Mouse (Mus musculus): ENCODE measurements around the gene Golm1. TPM values are rescaled to one million over a fixed set of nuclear protein-coding genes. Genes with fewer than 3 reads are reported as not detected.
A peak's percentile ranks its signal among the peaks of the same experiment; 100 is the strongest.

Golm1 gene
- total RNA-seq, 1 experiment, result 93.8 TPM

DNA sequence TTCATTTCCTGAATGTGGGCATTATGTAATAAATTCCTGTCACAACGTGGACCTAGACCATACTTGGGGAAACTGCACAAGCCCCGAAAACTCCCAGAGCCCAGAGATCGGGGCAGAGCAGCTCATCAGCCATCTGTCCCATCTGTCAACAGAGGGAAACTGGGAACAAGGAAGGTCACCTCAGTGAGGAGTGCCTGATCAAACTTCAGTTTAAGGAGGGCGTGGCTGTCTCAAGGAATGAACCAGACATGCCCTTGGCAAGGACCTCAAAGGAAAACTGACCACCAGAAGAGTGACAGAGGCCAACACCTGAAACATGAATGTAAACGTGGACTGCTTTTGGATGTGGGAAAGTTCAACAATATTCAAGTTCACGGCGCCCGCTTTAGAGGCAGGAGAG lies 14.2 kb downstream of the Golm1 start:
- H3K27ac ChIP-seq (ENCODE audit: insufficient read depth, low read depth, low read length, poor library complexity, severe bottlenecking), result peak overlapping the region; percentile 27; the same call in 1 of the 2 replicates
- H3K9ac ChIP-seq (ENCODE audit: insufficient read depth, low read depth, low read length, poor library complexity, severe bottlenecking), result peak overlapping the region; percentile 25; the same call in 1 of the 2 replicates
- no peak for TF ChIP-seq HCFC1 (IDR thresholded peaks at IDR 0.05; ENCODE audit: borderline replicate concordance, insufficient read depth, low read length)
- TF ChIP-seq CHD2 (IDR thresholded peaks at IDR 0.05; ENCODE audit: low read depth, low read length), result no peak
- no peak for TF ChIP-seq MAFK (IDR thresholded peaks at IDR 0.05; ENCODE audit: insufficient read depth, low read depth, low read length)
- no peak for TF ChIP-seq ZC3H11A (IDR thresholded peaks at IDR 0.05; ENCODE audit: borderline replicate concordance, low read depth, low read length)
- no peak for TF ChIP-seq ZNF384 (IDR thresholded peaks at IDR 0.05; ENCODE audit: low read depth, low read length)
- H3K9me3 ChIP-seq (ENCODE audit: control insufficient read depth, insufficient read depth, low read depth, low read length), result no peaks in the 10 kb centered on the region
- peak overlapping the region in 1 of 2 experiments; percentile 3; a peak in 2 of 4 replicates for H3K4me3 ChIP-seq (ENCODE audit: insufficient read depth in 1 of 2, low read depth in 1 of 2, low read length in 2 of 2, poor library complexity in 1 of 2, severe bottlenecking in 1 of 2)
- peaks cover 25% of the 10 kb centered on the region for H3K36me3 ChIP-seq (ENCODE audit: control insufficient read depth, insufficient read depth, low read length, poor library complexity, severe bottlenecking)
- in situ Hi-C loops (cut with MboI; ENCODE audit: low sequenced_read_pairs in 2 of 2, unreplicated experiment in 2 of 2), result no loop called here
- peaks cover 22 to 33% of the 10 kb centered on the region in 2 experiments for H3K4me1 ChIP-seq (ENCODE audit: control insufficient read depth in 2 of 2, insufficient read depth in 2 of 2, low read length in 2 of 2, poor library complexity in 1 of 2)
- no peak for DNase-seq (ENCODE audit: low read depth, low spot score)

DNA sequence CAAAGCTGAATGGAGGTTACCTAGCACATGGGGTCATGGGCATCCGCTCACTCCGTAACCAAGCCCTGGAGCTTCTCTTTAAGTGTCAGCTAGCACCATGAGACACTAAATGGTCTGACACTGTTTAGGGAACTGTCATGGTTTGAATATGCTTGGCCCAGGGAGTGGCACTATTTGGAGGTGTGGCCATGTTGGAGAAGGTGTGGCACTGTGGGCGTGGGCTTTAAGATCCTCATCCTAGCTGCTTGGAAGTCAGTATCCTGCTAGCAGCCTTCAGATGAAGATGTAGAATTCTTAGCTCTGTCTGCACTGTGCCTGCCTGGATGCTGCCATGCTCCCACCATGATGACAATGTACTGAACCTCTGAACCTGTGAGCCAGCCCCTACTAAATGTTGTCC lies 15.2 kb downstream of the Golm1 start:
- no peak for DNase-seq (ENCODE audit: low read depth, low spot score)
- Histone ChIP-seq H3K9me3 (ENCODE audit: control insufficient read depth, insufficient read depth, low read depth, low read length) (no peaks in the 10 kb centered on the region), H3K9ac (ENCODE audit: insufficient read depth, low read depth, low read length, poor library complexity, severe bottlenecking) (no peak overlapping the region), H3K27ac (ENCODE audit: insufficient read depth, low read depth, low read length, poor library complexity, severe bottlenecking) (no peak overlapping the region), H3K4me3 (ENCODE audit: insufficient read depth in 1 of 2, low read depth in 1 of 2, low read length in 2 of 2, poor library complexity in 1 of 2, severe bottlenecking in 1 of 2) (no peak overlapping the region), H3K36me3 (ENCODE audit: control insufficient read depth, insufficient read depth, low read length, poor library complexity, severe bottlenecking) (peaks cover 22% of the 10 kb centered on the region), H3K4me1 (ENCODE audit: control insufficient read depth in 2 of 2, insufficient read depth in 2 of 2, low read length in 2 of 2, poor library complexity in 1 of 2) (peaks cover 26 to 43% of the 10 kb centered on the region in 2 experiments)
- TF ChIP-seq ZC3H11A (IDR thresholded peaks at IDR 0.05; ENCODE audit: borderline replicate concordance, low read depth, low read length), result no peak
- in situ Hi-C loops (cut with MboI; ENCODE audit: low sequenced_read_pairs in 2 of 2, unreplicated experiment in 2 of 2), result no loop called here

DNA sequence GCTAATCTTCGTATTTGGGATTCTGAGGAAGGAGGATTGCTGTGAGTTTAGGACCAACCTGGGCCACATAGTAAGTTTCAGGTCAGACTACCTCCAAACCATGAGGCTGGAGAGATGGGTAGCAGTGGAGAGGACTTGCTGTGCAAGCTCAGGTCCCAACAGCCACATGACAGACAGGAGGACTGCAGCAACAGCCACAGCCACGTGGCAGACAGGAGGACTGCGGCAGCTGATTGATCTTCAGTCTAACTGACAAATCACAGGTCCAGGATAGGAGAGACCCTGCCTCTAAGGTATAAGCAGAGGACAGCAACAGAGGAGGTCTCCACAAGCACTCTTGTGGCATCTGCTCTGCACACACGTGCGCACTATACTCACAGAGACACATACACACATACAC lies 17.8 kb downstream of the Golm1 start:
- Histone ChIP-seq H3K9ac (ENCODE audit: insufficient read depth, low read depth, low read length, poor library complexity, severe bottlenecking) (peak overlapping the region; percentile 1; the same call in 1 of the 2 replicates), H3K27ac (ENCODE audit: insufficient read depth, low read depth, low read length, poor library complexity, severe bottlenecking) (peak overlapping the region; percentile 97; the same call in 1 of the 2 replicates), H3K4me1 (ENCODE audit: control insufficient read depth in 2 of 2, insufficient read depth in 2 of 2, low read length in 2 of 2, poor library complexity in 1 of 2) (peaks cover 34 to 51% of the 10 kb centered on the region in 2 experiments), H3K4me3 (ENCODE audit: insufficient read depth in 1 of 2, low read depth in 1 of 2, low read length in 2 of 2, poor library complexity in 1 of 2, severe bottlenecking in 1 of 2) (no peak overlapping the region), H3K36me3 (ENCODE audit: control insufficient read depth, insufficient read depth, low read length, poor library complexity, severe bottlenecking) (peaks cover 9% of the 10 kb centered on the region; the same call in 1 of the 2 replicates), H3K9me3 (ENCODE audit: control insufficient read depth, insufficient read depth, low read depth, low read length) (no peaks in the 10 kb centered on the region)
- in situ Hi-C loops (cut with MboI; ENCODE audit: low sequenced_read_pairs in 2 of 2, unreplicated experiment in 2 of 2), result no loop called here
- DNase-seq (ENCODE audit: low read depth, low spot score), result no peak
- no peak for TF ChIP-seq MAFK (IDR thresholded peaks at IDR 0.05; ENCODE audit: insufficient read depth, low read depth, low read length)
- no peak for TF ChIP-seq HCFC1 (IDR thresholded peaks at IDR 0.05; ENCODE audit: borderline replicate concordance, insufficient read depth, low read length)
- no peak for TF ChIP-seq ZNF384 (IDR thresholded peaks at IDR 0.05; ENCODE audit: low read depth, low read length)
- TF ChIP-seq ZC3H11A (IDR thresholded peaks at IDR 0.05; ENCODE audit: borderline replicate concordance, low read depth, low read length), result no peak

DNA sequence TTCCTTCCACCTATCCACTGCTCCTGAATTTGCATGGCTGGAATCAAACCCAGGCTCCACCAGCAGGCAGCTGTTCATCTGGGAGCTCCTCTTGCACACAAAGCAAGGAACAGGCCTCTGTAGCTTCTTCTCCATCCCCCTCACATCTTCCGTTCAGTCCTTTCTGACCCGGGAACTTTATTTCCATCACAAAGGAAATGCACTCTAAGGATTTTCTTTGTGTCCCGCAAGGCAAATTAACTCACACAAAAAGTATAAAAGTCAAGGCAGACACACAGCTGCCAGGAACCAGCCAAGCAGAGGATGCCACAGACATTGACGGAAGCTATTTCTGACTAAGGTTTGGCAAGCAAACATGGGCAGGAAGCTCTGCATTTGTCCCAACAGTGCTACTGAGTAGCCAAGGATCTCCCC lies 18.6 kb downstream of the Golm1 start:
- peak overlapping the region; percentile 46; the same call in 1 of the 2 replicates for H3K9ac ChIP-seq (ENCODE audit: insufficient read depth, low read depth, low read length, poor library complexity, severe bottlenecking)
- H3K4me3 ChIP-seq (ENCODE audit: insufficient read depth in 1 of 2, low read depth in 1 of 2, low read length in 2 of 2, poor library complexity in 1 of 2, severe bottlenecking in 1 of 2), result peak overlapping the region in 1 of 2 experiments; percentile 14; a peak in 1 of 4 replicates
- peak overlapping the region; percentile 97 for H3K27ac ChIP-seq (ENCODE audit: insufficient read depth, low read depth, low read length, poor library complexity, severe bottlenecking)
- in situ Hi-C loops (cut with MboI; ENCODE audit: low sequenced_read_pairs in 2 of 2, unreplicated experiment in 2 of 2), result no loop called here
- H3K36me3 ChIP-seq (ENCODE audit: control insufficient read depth, insufficient read depth, low read length, poor library complexity, severe bottlenecking), result peaks cover 6% of the 10 kb centered on the region; the same call in 1 of the 2 replicates
- DNase-seq (ENCODE audit: low read depth, low spot score), result peak; percentile 75
- peaks cover 31 to 49% of the 10 kb centered on the region in 2 experiments for H3K4me1 ChIP-seq (ENCODE audit: control insufficient read depth in 2 of 2, insufficient read depth in 2 of 2, low read length in 2 of 2, poor library complexity in 1 of 2)
- no peaks in the 10 kb centered on the region for H3K9me3 ChIP-seq (ENCODE audit: control insufficient read depth, insufficient read depth, low read depth, low read length)
- TF ChIP-seq HCFC1 (IDR thresholded peaks at IDR 0.05; ENCODE audit: borderline replicate concordance, insufficient read depth, low read length) (no peak; the same call in 1 of the 2 replicates), ZC3H11A (IDR thresholded peaks at IDR 0.05; ENCODE audit: borderline replicate concordance, low read depth, low read length) (no peak), MAFK (IDR thresholded peaks at IDR 0.05; ENCODE audit: insufficient read depth, low read depth, low read length) (peak; percentile 87), ZNF384 (IDR thresholded peaks at IDR 0.05; ENCODE audit: low read depth, low read length) (no peak)

Data from ES-E14 (cell line).